In genomic region chr6:91978371-91979300, GRCm38 (mm10) we compare ENCODE assay signal across 9 mouse cellular contexts. TPM values are rescaled to one million over a fixed set of nuclear protein-coding genes. Genes with fewer than 3 reads are reported as not detected.
DNase-seq lines count a peak whose midpoint lies in the region; ATAC-seq and TF ChIP-seq lines count a peak whose summit lies in the region.
"Had no signal": no experiment of that assay in that cellular context is flagged by ENCODE, and none has a peak within 500 bp of the region (broad histone marks: within the 10 kb centered on the region; RNA-seq: fewer than 3 reads in every experiment).

Gene Fgd5, plus strand, starts transcription at chr6:91978878.

- 1% methylated on average over 59 of the region's 62 CpGs for WGBS in embryonic facial prominence, embryonic 11.5 days
- 2% methylated on average over 28 of the region's 62 CpGs for WGBS in heart, embryonic 15.5 days
- 2% methylated on average over 52 of the region's 62 CpGs for WGBS in midbrain, embryonic 11.5 days

- peak within 1 kb of the TSS; percentile 71 for H3K27ac ChIP-seq in left cerebral cortex, adult 2 months
- H3K27ac ChIP-seq in embryonic facial prominence, embryonic 11.5 days (replicated peaks; ENCODE audit: low read depth, low read length): no peak within 1 kb of the TSS
- peak within 1 kb of the TSS; percentile 58 for H3K27ac ChIP-seq in heart, embryonic 15.5 days
- H3K27ac ChIP-seq in midbrain, embryonic 11.5 days (ENCODE audit: low read depth, low read length): no peak within 1 kb of the TSS

- H3K4me3 ChIP-seq in left cerebral cortex, adult 2 months: peak within 1 kb of the TSS; percentile 44
- H3K4me3 ChIP-seq in embryonic facial prominence, embryonic 11.5 days (ENCODE audit: low read depth, low read length): peak within 1 kb of the TSS; percentile 61
- H3K4me3 ChIP-seq in heart, embryonic 15.5 days: peak within 1 kb of the TSS; percentile 59
- peak within 1 kb of the TSS; percentile 58 for H3K4me3 ChIP-seq in midbrain, embryonic 11.5 days (ENCODE audit: low read depth, low read length)

- H3K4me1 ChIP-seq in embryonic facial prominence, embryonic 11.5 days (ENCODE audit: control insufficient read depth, insufficient read depth, low read length): 0 out of 2 replicates have a peak, but pooled peaks cover 5% of the 10 kb centered on the region
- peaks cover 12% of the 10 kb centered on the region for H3K4me1 ChIP-seq in heart, embryonic 15.5 days (replicated peaks)
- no peaks in the 10 kb centered on the region for H3K4me1 ChIP-seq in midbrain, embryonic 11.5 days (ENCODE audit: control insufficient read depth, insufficient read depth, low read length)

- intact Hi-C loops in left cerebral cortex, adult 2 months (cut with DNase I): no loop called here
- intact Hi-C loops in left cerebral cortex, postnatal 36 days (cut with DNase I): no loop called here

- H3K27me3 ChIP-seq in embryonic facial prominence, embryonic 11.5 days (ENCODE audit: control insufficient read depth, insufficient read depth, low read length): peaks cover 10% of the 10 kb centered on the region; the same call in 1 of the 2 replicates
- H3K27me3 ChIP-seq in heart, embryonic 15.5 days: peaks cover 39% of the 10 kb centered on the region
- H3K27me3 ChIP-seq in midbrain, embryonic 11.5 days (ENCODE audit: control insufficient read depth, insufficient read depth, low read length): peaks cover 11% of the 10 kb centered on the region; the same call in 1 of the 2 replicates

- H3K36me3 ChIP-seq in embryonic facial prominence, embryonic 11.5 days (replicated peaks; ENCODE audit: control insufficient read depth, insufficient read depth, low read depth, low read length): no peaks in the 10 kb centered on the region
- H3K36me3 ChIP-seq in heart, embryonic 15.5 days: no peaks in the 10 kb centered on the region
- no peaks in the 10 kb centered on the region for H3K36me3 ChIP-seq in midbrain, embryonic 11.5 days (ENCODE audit: control insufficient read depth, insufficient read depth, low read length)

- peak; percentile 64 for ATAC-seq in embryonic facial prominence, embryonic 11.5 days (replicated peaks; ENCODE audit: insufficient number of reproducible peaks, low FRiP score, low TSS enrichment, low read depth)
- ATAC-seq in heart, embryonic 15.5 days (replicated peaks; ENCODE audit: insufficient number of reproducible peaks, insufficient read depth, low FRiP score, low read depth): peak; percentile 71
- peak; percentile 71 for ATAC-seq in midbrain, embryonic 11.5 days (ENCODE audit: low FRiP score)
- no peak; the same call in 1 of the 2 replicates for ATAC-seq in frontal cortex, adult (ENCODE audit: low TSS enrichment)
- no peak for ATAC-seq in CD4-positive, CD25-positive, alpha-beta regulatory T cell, adult 4 months

- peak within 1 kb of the TSS; percentile 70 for H3K9ac ChIP-seq in embryonic facial prominence, embryonic 11.5 days (replicated peaks; ENCODE audit: low read length)
- peak within 1 kb of the TSS; percentile 59 for H3K9ac ChIP-seq in heart, embryonic 15.5 days
- peak within 1 kb of the TSS; percentile 48 for H3K9ac ChIP-seq in midbrain, embryonic 11.5 days (ENCODE audit: low read length)

- H3K9me3 ChIP-seq in embryonic facial prominence, embryonic 11.5 days (replicated peaks; ENCODE audit: control insufficient read depth, low read length): no peaks in the 10 kb centered on the region
- H3K9me3 ChIP-seq in heart, embryonic 15.5 days (replicated peaks): no peaks in the 10 kb centered on the region
- no peaks in the 10 kb centered on the region for H3K9me3 ChIP-seq in midbrain, embryonic 11.5 days (ENCODE audit: control insufficient read depth, low read length)

- no peak for TF ChIP-seq CTCF in left cerebral cortex, adult 2 months (IDR thresholded peaks at IDR 0.05)

- no peak for DNase-seq in left cerebral cortex, adult 2 months (ENCODE audit: extremely low spot score in 1 of 2, low spot score in 2 of 2)
- DNase-seq in left cerebral cortex, postnatal 36 days (ENCODE audit: low spot score in 2 of 2): no peak
- peak; percentile 72 for DNase-seq in embryonic facial prominence, embryonic 11.5 days (ENCODE audit: low spot score)
- peak; percentile 73 to 83 for DNase-seq in kidney, postnatal 4 days
- DNase-seq in midbrain, embryonic 11.5 days (ENCODE audit: low spot score, missing footprints): peak; percentile 94

- peak within 1 kb of the TSS; percentile 97 for H3K4me2 ChIP-seq in embryonic facial prominence, embryonic 11.5 days (ENCODE audit: low read depth, low read length)
- peak within 1 kb of the TSS; percentile 93 for H3K4me2 ChIP-seq in heart, embryonic 15.5 days
- peak within 1 kb of the TSS; percentile 77 for H3K4me2 ChIP-seq in midbrain, embryonic 11.5 days

RNA-seq across cellular contexts. Expression of gene Fgd5, which starts in this region (rescaled TPM):
- 1 to 10 TPM; 4.6 TPM for total RNA-seq in left cerebral cortex, adult 2 months (2021)
- total RNA-seq in left cerebral cortex, postnatal 36 days (2021): 1 to 10 TPM; 3.5 to 7.0 TPM
- polyA plus RNA-seq in embryonic facial prominence, embryonic 11.5 days (2014; fragmentation: Nextera tagmentation; extraction: Ambion mirVana): 3.8 and 4.8 TPM in 2 replicates
- 11.6 and 16.1 TPM in 2 replicates for polyA plus RNA-seq in heart, embryonic 15.5 days (2015; fragmentation: Nextera tagmentation; extraction: Ambion mirVana)
- 3.5 and 4.0 TPM in 2 replicates for polyA plus RNA-seq in midbrain, embryonic 11.5 days (2014; fragmentation: Nextera tagmentation; extraction: Ambion mirVana)
- under 1 TPM in 1 of 2 experiments, not detected in 1; 0.08 TPM for polyA plus RNA-seq in CD4-positive, CD25-positive, alpha-beta regulatory T cell, adult 4 months (2017; shearing (Covaris generic))
- total RNA-seq: MEL had no signal

Comparison
In these comparisons a context has a peak if more than half of its experiments do, and no peak if none do; other contexts are left out.
1. DNase-seq: peak in embryonic facial prominence, embryonic 11.5 days (single experiment), kidney, postnatal 4 days (2 of 2) and midbrain, embryonic 11.5 days (single experiment); none in left cerebral cortex, adult 2 months (0 of 2) and left cerebral cortex, postnatal 36 days (0 of 2).
2. H3K27ac ChIP-seq: peak in left cerebral cortex, adult 2 months (single experiment) and heart, embryonic 15.5 days (single experiment); none in embryonic facial prominence, embryonic 11.5 days (single experiment) and midbrain, embryonic 11.5 days (single experiment).
3. ATAC-seq: peak in embryonic facial prominence, embryonic 11.5 days (single experiment), heart, embryonic 15.5 days (single experiment) and midbrain, embryonic 11.5 days (single experiment); none in frontal cortex, adult (single experiment) and CD4-positive, CD25-positive, alpha-beta regulatory T cell, adult 4 months (single experiment).
4. Peak in every context shown above with its lines, with median percentiles within 50 percentile points of each other: H3K4me3 ChIP-seq, H3K4me2 ChIP-seq and H3K9ac ChIP-seq.